Mouse (Mus musculus) neural tube, embryonic 12.5 days (tissue): Measurements from ENCODE around the gene Calm3. TPM values are rescaled to one million over a fixed set of nuclear protein-coding genes. Genes with fewer than 3 reads are reported as not detected.

Experiments used
- ATAC-seq: fragments of 200-750 bp; cut with Nextera tagmentation; 2 replicates; pipeline ENCODE4 v1.8.0; 2017; ENCODE audit warnings: low read depth, mild to moderate bottlenecking, moderate TSS enrichment, moderate library complexity; ENCODE audit not compliant: low FRiP score
- H3K27ac ChIP-seq: fragments of 300-500 bp; sonication (generic); 2 replicates; pipeline ENCODE4 v1.5.1; 2016
- H3K27me3 ChIP-seq: fragments of 300-500 bp; sonication (generic); replicated peaks from 2 replicates; pipeline ENCODE4 v1.6.1; 2016; ENCODE audit warnings: mild to moderate bottlenecking
- H3K36me3 ChIP-seq: fragments of 300-500 bp; sonication (generic); 2 replicates; pipeline ENCODE4 v1.6.1; 2016; ENCODE audit warnings: mild to moderate bottlenecking
- H3K4me1 ChIP-seq: fragments of 300-500 bp; sonication (generic); 2 replicates; pipeline ENCODE4 v1.6.1; 2016
- H3K4me2 ChIP-seq: fragments of 300-500 bp; sonication (generic); replicated peaks from 2 replicates; pipeline ENCODE4 v1.6.1; 2016; ENCODE audit warnings: mild to moderate bottlenecking
- H3K4me3 ChIP-seq: fragments of 300-500 bp; sonication (generic); 2 replicates; pipeline ENCODE4 v1.5.1; 2016
- H3K9ac ChIP-seq: fragments of 300-500 bp; sonication (generic); 2 replicates; pipeline ENCODE4 v1.6.1; 2016; ENCODE audit warnings: mild to moderate bottlenecking
- H3K9me3 ChIP-seq: fragments of 300-500 bp; sonication (generic); 2 replicates; pipeline ENCODE4 v1.6.1; 2016; ENCODE audit warnings: mild to moderate bottlenecking
- WGBS: fragments of 180-500 bp; shearing (Covaris S2); methylation state at CpG from one replicate; pipeline ENCODE4 v1.1.7; 2016; 5-methylcytosine and 5-hydroxymethylcytosine counted together
- polyA plus RNA-seq: library from polyadenylated mRNA; unstranded; fragments of >200 nt; fragmentation: Nextera tagmentation; extraction: Ambion mirVana; gene quantifications from 2 replicates; pipeline ENCODE4 v1.2.1, GENCODE M21; 2016

Calm3 gene
- polyA plus RNA-seq, 1 experiment from 2014 or later, result 213 TPM

DNA sequence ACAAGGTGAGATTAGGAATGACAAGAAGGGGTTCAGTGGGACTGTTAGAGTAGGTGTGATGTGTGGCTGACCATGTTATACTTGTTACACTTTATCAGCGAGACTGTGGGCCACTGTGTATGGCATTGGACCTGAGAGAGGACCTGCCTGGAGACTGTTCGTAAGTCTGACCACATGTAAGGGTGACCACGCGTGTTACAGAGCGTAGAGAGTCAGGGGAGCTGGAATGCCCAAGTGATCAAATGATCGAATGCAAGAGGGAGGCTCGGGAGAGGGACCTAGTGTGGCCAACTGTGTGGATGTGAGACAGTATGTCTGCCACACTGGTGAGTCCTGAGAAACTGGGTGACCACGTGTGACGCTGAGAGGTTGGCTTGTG lies 31.6 kb downstream of the Calm3 start:
- 0 out of 2 replicates have a peak, but pooled peaks have one; percentile 4 for ATAC-seq
- no peak overlapping the region for H3K9ac ChIP-seq
- WGBS, result 47% methylated on average over 9 of the region's 9 CpGs

DNA sequence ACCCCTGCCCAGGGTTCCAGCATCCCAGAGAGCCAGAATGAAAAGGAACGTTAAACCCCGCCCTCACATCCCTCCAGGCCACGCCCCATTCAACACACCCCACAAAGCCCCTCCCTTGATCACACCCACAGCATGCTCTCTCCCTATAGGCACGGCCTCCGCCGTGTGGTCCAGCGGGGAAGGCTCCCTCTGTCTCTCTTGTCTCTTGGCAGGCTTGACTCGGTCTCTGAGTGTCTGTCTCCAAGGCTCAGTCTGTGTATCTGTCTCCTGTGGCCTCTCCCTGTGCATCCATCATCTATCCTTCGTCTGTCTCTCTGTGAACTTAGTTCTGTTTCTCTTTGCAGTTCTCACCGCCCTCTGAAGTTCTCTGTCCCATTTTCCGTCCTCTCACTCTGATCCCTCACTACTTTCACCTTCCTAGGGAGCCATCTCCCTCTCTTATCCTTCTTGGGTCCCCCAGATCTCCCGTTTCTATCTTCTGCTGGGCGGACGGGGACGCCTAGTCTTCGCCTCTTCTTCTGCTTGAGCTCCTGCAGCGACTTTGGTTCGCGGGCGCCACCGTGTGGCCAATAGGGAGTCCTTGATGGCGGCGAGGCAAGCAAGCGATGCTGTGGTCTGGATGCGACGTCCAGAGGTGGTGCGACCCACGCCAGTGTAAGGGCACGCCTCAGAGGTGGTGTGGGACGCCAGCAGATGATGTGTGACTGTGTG lies 32.1 kb downstream of the Calm3 start, which contains the start of gene Gng8:
Gng8 (plus strand) TSS at position 146 of the 711 bp plus-strand sequence.
- under 1% methylated on average over 30 of the region's 30 CpGs for WGBS
- ATAC-seq, result peak; percentile 67
- peaks cover 37% of the 10 kb centered on the region for H3K4me1 ChIP-seq
- H3K9me3 ChIP-seq, result no peaks in the 10 kb centered on the region
- no peak within 1 kb of the TSS for H3K27ac ChIP-seq
- H3K4me3 ChIP-seq, result peak within 1 kb of the TSS; percentile 22
- H3K27me3 ChIP-seq, result peaks cover 43% of the 10 kb centered on the region
- H3K9ac ChIP-seq, result peak within 1 kb of the TSS; percentile 23; the same call in 1 of the 2 replicates
- H3K4me2 ChIP-seq, result peak within 1 kb of the TSS; percentile 66
- H3K36me3 ChIP-seq, result peaks cover 3% of the 10 kb centered on the region

More for the DNA sequence above, 31.6 kb downstream of the Calm3 start:
- Histone ChIP-seq H3K4me2 (peak overlapping the region; percentile 66), H3K27ac (no peak overlapping the region), H3K36me3 (0 out of 2 replicates have a peak, but pooled peaks cover 1% of the 10 kb centered on the region), H3K9me3 (no peaks in the 10 kb centered on the region), H3K4me3 (peak overlapping the region; percentile 22; the same call in 1 of the 2 replicates), H3K27me3 (peaks cover 40% of the 10 kb centered on the region), H3K4me1 (peaks cover 37% of the 10 kb centered on the region)

DNA sequence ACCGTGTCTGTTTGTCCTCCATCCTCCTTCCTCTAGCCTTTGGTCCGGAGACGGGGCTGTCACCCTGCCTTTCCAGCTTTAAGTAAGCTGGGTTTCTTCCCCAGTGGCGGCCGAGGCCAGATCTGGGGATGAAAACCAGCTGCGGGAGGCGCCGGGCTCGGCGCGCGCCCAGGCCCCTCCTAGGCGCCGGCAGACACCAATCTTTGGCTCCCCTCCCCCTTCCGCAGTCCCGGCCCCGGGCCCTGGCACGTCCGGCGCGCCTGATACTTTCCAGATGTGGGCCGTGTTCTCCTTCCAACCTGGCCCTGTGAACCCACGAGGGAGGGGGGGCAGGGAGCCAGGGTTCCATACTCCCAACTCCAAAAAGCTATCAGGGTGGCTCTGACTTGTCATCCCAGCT lies 33.0 kb downstream of the Calm3 start:
- H3K4me2 ChIP-seq, result peak overlapping the region; percentile 66
- peaks cover 37% of the 10 kb centered on the region for H3K4me1 ChIP-seq
- peaks cover 52% of the 10 kb centered on the region for H3K27me3 ChIP-seq
- WGBS, result 2% methylated on average over 22 of the region's 23 CpGs
- peaks cover 12% of the 10 kb centered on the region for H3K36me3 ChIP-seq
- no peak overlapping the region for H3K27ac ChIP-seq
- no peak for ATAC-seq
- H3K9me3 ChIP-seq, result peaks cover 3% of the 10 kb centered on the region; the same call in 1 of the 2 replicates
- H3K9ac ChIP-seq, result no peak overlapping the region
- 0 out of 2 replicates have a peak overlapping the region, but pooled peaks have one; percentile 22 for H3K4me3 ChIP-seq

DNA sequence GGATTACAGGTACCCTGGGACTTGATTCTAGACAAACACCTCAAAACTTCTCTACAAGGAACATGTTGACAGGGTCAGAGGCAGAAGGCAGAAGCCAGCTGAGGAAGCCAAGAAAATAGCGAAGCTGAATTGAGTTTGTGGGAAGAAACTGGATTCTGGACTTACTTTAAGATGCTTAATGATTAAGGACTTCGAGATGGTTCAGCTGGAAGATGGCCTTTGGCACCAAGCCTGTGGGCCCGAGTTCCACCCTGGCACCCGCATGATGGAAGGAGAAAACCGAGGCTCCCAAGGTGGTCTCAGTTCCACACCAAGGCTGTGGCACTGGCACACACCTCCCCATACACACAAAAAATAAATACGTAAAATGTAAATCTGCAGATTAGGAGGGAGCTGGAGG lies 33.4 kb downstream of the Calm3 start:
- H3K9me3 ChIP-seq, result peaks cover 7% of the 10 kb centered on the region; the same call in 1 of the 2 replicates
- peaks cover 37% of the 10 kb centered on the region for H3K4me1 ChIP-seq
- WGBS, result 36% methylated on average over 6 of the region's 6 CpGs
- H3K4me2 ChIP-seq, result peak overlapping the region; percentile 66
- no peak overlapping the region for H3K9ac ChIP-seq
- no peak for ATAC-seq
- 0 out of 2 replicates have a peak overlapping the region, but pooled peaks have one; percentile 5 for H3K4me3 ChIP-seq
- peaks cover 16% of the 10 kb centered on the region for H3K36me3 ChIP-seq
- H3K27me3 ChIP-seq, result peaks cover 56% of the 10 kb centered on the region
- H3K27ac ChIP-seq, result no peak overlapping the region

DNA sequence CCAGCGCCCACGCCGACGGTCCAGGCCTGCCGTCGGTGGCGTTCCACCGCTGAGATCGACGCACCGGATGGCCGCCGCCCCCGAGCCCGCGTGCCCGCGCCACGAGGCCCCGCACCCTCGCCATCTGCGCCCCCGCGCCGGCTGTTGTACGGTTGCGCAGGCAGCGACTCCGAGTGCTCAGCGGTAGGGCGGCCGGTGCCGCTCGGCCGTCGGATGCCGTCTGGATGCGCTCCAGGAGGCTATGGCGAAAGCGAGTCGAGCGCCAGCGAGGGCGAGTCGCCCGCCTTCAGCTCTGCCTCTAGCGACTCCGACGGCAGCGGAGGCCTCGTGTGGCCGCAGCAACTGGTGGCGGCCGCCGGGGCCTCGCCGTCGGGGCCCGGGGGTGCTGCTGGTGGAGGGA lies 38.0 kb downstream of the Calm3 start:
- Histone ChIP-seq H3K9me3 (peaks cover 13% of the 10 kb centered on the region; the same call in 1 of the 2 replicates), H3K27me3 (peaks cover 53% of the 10 kb centered on the region), H3K9ac (no peak overlapping the region), H3K4me1 (peaks cover 7% of the 10 kb centered on the region; the same call in 1 of the 2 replicates), H3K4me3 (peak overlapping the region; percentile 23), H3K36me3 (peaks cover 47% of the 10 kb centered on the region), H3K4me2 (peak overlapping the region; percentile 45), H3K27ac (no peak overlapping the region)
- ATAC-seq, result no peak
- 36% methylated on average over 59 of the region's 59 CpGs for WGBS

DNA sequence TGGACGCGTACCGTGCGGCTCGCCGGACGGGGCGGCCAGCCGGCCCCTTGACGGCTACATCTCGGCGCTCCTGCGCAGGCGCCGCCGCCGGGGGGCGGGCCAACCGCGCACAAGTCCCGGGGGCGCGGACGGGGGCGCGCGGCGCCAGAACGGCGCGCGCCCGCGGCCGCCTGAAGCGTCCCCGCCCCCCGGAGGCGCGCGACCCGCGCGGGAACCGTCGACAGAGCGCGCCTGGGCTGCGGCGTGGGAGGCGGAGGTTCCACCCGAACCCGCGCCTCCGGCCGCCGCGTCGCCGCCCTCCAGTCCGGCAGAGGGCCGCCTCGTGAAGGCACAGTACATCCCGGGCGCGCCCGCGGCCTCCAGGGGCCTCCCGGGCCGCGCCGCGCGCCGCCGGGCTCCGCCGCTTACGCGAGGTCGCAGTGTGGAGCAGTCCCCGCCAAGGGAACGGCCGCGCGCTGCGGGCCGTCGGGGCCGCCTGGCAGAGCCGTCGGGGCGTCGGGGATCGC lies 38.6 kb downstream of the Calm3 start:
- Histone ChIP-seq H3K4me1 (peaks cover 8% of the 10 kb centered on the region), H3K4me3 (peak overlapping the region; percentile 23), H3K4me2 (peak overlapping the region; percentile 45), H3K9me3 (peaks cover 13% of the 10 kb centered on the region; the same call in 1 of the 2 replicates), H3K27me3 (peaks cover 49% of the 10 kb centered on the region), H3K9ac (no peak overlapping the region), H3K27ac (no peak overlapping the region), H3K36me3 (peaks cover 47% of the 10 kb centered on the region)
- 0 out of 2 replicates have a peak, but pooled peaks have one; percentile 6 for ATAC-seq
- WGBS, result 12% methylated on average over 83 of the region's 95 CpGs

DNA sequence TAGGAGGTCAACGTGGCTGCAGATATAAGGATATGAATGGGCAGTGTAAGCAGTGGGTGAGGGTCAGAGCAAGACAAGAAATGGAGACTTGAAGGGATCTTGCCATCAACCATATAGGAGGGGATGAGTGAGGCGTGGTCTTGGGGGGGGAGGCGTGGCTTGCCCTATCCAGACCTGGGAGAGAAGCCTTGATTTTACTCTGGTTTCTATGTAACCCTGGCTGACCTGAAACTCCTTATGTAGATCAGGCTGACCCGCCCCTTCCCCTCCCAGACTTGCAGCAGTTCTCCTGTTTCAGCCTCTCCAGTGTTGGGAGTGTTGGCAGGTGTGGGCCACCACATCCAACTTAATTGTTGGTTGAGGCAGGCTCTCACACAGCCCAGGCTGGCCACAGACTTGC lies 39.6 kb downstream of the Calm3 start:
- Histone ChIP-seq H3K4me1 (peaks cover 17% of the 10 kb centered on the region), H3K9ac (no peak overlapping the region), H3K27me3 (peaks cover 49% of the 10 kb centered on the region), H3K27ac (no peak overlapping the region), H3K36me3 (peaks cover 47% of the 10 kb centered on the region), H3K4me2 (no peak overlapping the region), H3K4me3 (no peak overlapping the region), H3K9me3 (peaks cover 13% of the 10 kb centered on the region; the same call in 1 of the 2 replicates)
- WGBS, result 44% methylated on average over 4 of the region's 4 CpGs
- ATAC-seq, result no peak

DNA sequence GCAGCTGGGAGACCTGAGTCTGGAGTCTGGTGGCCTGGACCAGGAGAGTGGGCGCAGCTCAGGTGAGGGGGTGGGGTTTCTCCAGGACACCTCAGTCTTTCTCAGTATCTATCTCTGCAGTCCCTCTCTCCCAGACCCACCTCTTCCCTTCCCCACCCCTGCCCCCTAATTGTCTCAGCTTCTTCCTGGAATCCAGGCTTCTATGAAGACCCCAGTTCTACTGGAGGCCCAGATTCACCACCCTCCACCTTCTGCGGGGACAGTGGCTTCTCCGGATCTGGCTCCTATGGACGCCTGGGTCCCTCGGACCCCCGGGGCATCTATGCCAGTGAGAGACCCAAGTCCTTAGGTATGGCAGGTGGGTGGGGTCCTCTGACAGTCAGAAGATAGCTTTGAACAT lies 40.8 kb downstream of the Calm3 start:
- H3K4me2 ChIP-seq, result no peak overlapping the region
- H3K36me3 ChIP-seq, result peaks cover 53% of the 10 kb centered on the region
- H3K9ac ChIP-seq, result no peak overlapping the region
- H3K4me1 ChIP-seq, result peaks cover 17% of the 10 kb centered on the region
- ATAC-seq, result no peak
- H3K4me3 ChIP-seq, result no peak overlapping the region
- H3K9me3 ChIP-seq, result peaks cover 13% of the 10 kb centered on the region; the same call in 1 of the 2 replicates
- no peak overlapping the region for H3K27ac ChIP-seq
- WGBS, result 90% methylated on average over 6 of the region's 6 CpGs
- H3K27me3 ChIP-seq, result peaks cover 45% of the 10 kb centered on the region

DNA sequence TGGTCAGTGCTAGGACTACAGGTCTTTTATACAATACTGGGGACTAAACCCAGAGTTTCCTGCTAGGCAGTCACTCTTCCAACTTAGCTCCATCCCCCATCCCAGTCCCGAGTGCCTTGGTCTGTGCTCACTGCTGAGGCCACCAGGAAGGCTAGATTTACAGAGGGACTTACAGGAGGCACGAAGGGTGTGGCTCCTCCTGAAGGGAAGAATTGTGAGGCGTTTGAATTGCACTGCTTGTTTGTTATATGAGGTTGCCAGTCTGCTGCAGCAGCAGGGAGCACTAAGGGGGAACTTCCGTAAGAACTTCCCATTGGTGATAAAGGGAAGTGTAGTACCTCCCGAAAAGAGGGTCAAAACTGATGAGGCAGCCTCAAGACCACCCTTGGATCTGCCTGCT lies 43.3 kb downstream of the Calm3 start:
- Histone ChIP-seq H3K9me3 (peaks cover 7% of the 10 kb centered on the region; the same call in 1 of the 2 replicates), H3K4me2 (peak overlapping the region; percentile 40), H3K36me3 (peaks cover 38% of the 10 kb centered on the region), H3K9ac (peak overlapping the region; percentile 21; the same call in 1 of the 2 replicates), H3K27ac (peak overlapping the region; percentile 57; the same call in 1 of the 2 replicates), H3K27me3 (peaks cover 26% of the 10 kb centered on the region), H3K4me1 (peaks cover 31% of the 10 kb centered on the region), H3K4me3 (no peak overlapping the region)
- WGBS, result 5% methylated on average over 5 of the region's 5 CpGs
- ATAC-seq, result no peak

DNA sequence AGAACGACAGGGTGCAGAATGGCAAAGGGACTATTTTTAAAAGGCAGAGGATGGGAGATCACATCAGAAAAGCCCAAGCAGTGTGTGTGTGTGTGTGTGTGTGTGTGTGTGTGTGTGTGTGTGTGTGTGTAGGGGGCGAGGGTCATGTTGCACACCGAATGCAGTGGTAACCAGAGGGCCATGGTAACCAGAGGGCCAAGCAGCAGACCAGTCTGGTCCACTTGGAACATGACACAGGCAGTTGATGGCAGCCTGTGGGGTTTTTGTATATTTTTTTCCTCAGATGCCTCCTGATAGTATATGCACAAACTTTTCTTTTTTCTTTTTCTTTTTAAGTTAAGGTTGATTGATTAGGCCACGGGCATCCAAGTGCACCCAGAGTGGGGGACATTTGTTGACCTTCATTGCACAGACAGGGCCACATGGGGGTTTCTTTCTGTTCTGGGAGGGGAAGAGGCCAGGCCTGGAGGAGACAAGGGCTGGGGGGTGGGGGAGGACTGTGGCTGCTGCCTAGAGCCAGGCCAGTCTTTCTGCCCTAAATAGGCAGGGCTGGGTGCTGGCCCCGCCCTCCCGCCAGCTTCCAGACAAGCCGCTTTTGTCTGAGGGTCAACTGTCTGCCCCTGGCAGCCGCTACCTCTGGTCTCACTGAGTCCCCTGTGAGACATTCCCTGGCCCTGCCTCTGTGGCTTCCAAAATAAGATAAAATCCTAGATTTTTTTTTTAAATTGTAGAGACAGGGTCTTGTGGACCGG lies 43.9 kb downstream of the Calm3 start:
- Histone ChIP-seq H3K27ac (peak overlapping the region; percentile 57; the same call in 1 of the 2 replicates), H3K9me3 (peaks cover under 1% of the 10 kb centered on the region; the same call in 1 of the 2 replicates), H3K4me2 (peak overlapping the region; percentile 40), H3K4me1 (peaks cover 31% of the 10 kb centered on the region), H3K9ac (peak overlapping the region; percentile 21; the same call in 1 of the 2 replicates), H3K27me3 (peaks cover 19% of the 10 kb centered on the region), H3K36me3 (peaks cover 32% of the 10 kb centered on the region), H3K4me3 (no peak overlapping the region)
- 20% methylated on average over 9 of the region's 9 CpGs for WGBS
- no peak for ATAC-seq

DNA sequence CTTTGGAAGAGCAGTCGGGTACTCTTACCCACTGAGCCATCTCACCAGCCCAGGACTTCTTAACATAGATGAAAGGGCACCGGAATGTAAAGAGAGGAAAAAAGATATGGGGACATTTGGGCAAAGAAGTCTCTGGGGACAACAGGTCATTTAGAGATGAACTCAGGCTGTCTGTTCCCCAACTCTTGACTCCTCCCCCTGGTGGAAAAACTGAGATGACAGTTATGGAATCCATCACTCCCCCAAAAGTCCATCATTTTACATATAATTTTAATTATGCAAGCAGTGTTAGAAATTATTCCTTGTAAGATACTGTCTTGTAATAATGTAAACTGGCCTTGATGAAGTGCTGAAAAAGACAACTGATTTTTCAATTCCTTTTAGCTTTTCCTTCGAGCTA lies 46.2 kb downstream of the Calm3 start:
- peaks cover 11% of the 10 kb centered on the region; the same call in 1 of the 2 replicates for H3K36me3 ChIP-seq
- H3K27ac ChIP-seq, result no peak overlapping the region
- H3K4me2 ChIP-seq, result no peak overlapping the region
- 0 out of 2 replicates have a peak, but pooled peaks cover 3% of the 10 kb centered on the region for H3K27me3 ChIP-seq
- ATAC-seq, result no peak
- peaks cover 31% of the 10 kb centered on the region for H3K4me1 ChIP-seq
- no peak overlapping the region for H3K9ac ChIP-seq
- no peaks in the 10 kb centered on the region for H3K9me3 ChIP-seq
- WGBS, result 84% methylated on average over 3 of the region's 3 CpGs
- no peak overlapping the region for H3K4me3 ChIP-seq
